Mouse (Mus musculus) layer of hippocampus, adult 11-12 months (tissue): ENCODE measurements at regions not wholly inside any gene's neighbourhood (a gene's known extent, or its start where the extent isn't known, plus 50 kb on each side); places are given as distances from the start of the nearest gene placed in this dataset.
A peak's percentile ranks its signal among the peaks of the same experiment; 100 is the strongest.

ENCODE experiments used
- DNase-seq: peaks from one replicate; pipeline ENCODE4 v3.0.0; 2022; ENCODE audit warnings: low spot score

DNA sequence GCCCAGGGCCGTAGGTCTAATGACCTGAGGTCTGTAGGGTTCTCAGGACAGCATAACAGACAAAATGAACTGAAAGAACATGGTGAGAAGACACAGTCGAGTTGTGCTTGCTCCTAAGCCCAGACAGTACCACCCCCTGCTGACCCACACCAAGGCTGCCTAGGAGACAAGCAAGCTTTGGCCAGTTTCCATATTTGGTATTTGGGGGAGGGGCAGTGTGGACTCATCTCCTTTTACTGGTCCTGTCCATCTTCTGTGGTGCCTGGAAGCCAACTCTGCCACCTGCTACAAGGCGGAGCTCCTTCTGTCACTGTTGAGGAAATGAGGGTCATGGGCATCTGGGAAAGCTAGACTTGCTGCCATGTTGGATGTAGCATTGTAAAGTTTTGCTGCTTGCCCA lies 68.9 kb downstream of the Tex29 start:
- DNase-seq: no peak

DNA sequence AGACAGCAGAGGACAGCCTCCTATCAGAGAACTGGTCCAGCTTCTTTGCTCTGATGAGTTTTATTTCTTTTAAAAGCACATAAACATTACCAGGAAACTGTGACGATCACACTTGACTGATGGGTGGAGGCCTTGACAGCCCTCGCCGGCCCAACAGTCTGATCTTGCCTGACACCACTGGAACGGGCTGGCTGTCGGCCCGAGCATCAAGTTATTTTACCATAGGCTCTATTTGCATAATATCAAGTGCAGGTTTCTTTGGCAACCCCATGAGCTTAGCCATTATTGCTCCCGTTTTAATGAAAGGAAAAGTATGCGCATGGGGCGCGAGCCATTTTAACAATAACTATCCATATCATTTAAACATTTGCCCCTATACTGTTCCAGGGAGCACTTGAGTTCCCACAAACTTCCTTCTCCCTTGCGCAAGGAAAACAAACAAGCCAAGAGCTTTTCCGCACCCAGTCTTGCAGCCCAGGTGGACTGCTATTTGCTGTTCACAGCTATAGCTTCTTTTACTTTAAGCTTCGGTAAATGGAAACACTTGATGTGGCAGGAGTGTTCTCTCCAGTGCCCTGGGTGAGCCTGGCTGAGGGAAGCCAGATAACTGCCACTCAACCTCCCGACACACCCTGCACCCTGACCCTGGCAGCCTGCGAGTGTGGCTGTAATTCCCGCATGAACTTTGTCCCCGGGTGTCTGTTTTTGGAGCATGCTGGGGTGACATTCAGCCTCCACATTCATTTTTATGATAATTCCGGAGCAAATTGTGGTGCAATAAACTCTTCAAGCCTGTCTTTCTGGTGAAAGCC lies 71.6 kb downstream of the Tex29 start:
- no peak for DNase-seq

DNA sequence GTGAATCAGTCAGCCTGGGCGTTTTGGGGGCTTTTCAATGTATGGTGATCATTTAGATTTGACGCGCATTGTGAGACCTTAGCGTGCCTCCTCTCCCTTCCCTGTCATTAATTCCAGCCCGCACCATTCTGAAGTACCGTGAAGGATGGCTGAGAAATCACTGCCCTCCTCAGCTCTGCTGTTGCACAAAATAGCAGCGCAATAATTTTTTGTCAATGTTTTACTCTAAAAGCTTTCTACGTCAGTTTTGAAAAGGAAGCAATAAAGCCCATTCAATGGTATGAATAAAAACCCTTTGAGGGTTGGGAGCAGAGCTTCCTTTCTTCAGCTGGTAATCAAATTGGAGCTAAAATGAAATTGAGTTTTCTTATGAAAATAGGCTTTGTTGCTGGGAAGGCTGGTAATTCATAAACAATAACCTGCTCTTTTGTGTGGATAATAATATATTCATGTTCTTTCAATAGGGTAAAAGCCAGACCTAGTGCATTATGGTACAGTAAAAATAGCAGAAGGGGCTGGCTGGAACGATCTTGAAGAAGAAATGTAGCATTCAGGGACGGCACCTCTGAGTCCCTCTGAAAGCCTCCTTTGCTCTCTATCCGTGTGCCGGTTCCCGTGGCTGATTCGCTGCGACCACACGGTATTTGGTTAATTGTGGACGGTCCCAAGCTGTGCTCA lies 72.3 kb downstream of the Tex29 start:
- DNase-seq: no peak

DNA sequence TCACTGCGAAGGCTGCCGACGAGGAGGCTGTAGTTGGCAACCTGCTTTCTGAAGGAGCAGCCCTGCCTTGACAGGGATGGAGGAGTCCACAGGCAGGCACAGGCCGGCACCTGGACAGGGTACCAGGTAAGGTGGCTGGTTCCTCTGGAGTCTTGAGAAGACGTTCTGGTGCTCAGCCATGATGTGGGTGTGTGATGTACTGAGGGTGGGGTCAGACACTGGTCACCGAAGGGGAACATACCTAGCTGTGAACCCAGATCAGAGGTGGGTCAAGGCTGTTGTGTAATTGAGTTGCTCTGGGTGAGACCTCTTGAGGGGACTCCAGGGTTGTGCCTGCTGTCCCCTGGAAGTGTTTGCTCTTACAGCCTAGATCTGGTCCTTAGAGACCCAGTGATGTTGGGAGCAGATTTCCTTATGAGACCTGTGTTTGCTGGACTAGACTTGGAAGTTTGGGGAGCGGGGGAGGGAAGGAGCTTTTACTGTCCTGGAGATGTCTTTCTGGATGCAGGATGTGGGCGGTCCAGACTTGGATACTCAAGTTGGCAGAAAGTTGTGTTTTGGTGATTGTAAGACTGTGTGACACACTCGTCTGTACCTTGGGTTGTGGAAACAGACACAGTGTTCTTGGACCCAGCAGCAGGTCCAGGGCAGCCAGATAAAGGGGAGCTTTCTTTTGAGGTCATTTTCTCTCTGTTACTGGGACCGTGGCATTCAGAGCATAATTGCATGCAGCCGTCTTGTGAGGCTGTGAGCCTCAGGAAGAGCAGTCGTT lies 73.0 kb downstream of the Tex29 start:
- no peak for DNase-seq

DNA sequence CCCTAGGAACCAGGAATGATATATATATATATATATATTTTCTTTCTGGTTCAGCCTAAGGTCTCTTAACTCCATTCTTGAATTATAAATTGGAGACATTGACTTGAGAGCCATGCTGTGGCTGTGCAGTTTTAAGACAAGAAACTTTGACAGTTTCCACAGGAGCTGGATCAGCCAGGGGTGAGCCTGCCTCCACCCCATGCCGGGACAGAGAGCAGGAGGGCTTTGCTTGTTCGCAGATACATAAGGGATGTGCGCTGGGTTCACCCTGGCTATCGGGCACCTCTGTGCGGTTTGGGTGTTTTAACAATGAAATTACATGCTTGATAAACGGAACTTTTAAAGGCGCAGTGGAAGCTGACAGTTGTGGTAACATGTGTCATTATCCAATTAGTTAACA lies 73.9 kb downstream of the Tex29 start:
- DNase-seq: no peak

DNA sequence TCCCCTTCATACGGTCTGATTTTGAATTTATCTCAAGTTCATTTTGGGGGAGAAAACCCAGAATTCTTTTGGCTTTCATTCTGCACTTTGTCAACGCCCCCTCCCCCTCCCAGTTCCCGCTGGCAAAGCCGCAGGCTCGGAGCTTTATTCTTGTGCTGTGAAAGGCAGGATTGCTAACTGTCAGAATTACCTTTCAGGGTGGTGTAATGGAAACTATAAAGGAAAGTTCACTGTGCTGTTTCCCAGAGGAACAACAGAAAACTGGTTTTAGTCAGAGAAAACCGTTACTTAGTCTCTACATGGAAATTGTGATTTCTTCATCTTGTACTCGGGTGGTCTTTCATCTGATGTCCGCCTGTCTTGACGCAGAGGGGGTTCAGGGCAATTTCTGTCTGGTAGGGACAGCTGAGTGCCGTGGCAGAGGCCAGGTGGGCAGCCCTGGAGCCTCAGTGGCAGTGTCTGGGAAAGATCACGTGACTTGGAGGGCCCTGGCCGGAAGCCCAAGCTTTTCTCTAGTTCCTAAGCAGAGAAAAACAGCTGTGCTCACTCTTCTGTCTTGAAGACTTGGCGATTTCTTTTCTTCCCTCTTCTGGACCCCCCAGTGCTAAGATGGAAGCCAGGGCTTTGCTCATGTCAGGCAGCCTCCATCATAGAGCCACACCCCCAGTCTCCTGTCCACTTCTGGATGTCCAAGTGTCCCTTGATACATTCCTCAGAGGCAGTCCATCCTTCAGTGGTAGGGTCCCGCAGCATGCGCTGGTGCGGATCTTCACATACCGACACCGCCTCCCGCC lies 74.6 kb downstream of the Tex29 start:
- no peak for DNase-seq

DNA sequence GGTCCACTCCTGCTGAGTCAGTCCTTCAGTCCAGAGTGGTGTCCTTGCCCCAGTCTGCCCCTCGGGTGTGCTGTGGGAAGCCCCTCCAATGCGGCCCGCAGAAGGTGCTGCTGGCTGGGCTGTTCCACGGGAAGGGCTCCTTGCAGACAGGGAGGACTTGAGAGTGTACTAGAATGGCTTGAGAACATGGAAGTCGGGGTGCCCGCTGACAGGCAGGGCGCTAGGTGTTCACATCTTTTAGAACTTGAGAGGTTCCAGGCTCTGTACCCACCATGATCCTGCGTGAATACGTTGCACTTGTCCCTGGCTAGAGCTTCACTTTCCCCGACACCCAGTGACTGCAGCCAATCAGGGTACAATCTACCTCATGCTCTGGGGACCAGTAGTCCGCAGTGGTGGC lies 75.4 kb downstream of the Tex29 start:
- DNase-seq: no peak

DNA sequence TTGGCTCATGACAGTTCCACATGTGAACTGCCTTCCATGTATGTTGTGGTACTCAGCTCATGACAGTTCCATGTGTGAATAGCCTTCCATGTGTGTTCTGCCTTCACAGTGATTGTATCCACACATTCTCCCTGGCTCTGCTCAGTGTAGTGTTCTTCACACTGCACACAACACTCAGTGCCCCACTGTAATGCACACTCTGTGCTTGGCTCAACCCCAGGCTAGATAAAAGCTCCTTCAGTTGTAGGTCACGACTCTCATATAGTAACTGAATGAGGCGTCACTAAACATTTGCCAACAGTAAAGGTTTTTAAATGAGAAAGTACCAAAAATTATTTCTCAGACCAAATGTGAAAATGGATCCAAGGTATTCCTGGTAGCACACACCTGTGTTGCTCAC lies 79.6 kb downstream of the Tex29 start:
- no peak for DNase-seq

DNA sequence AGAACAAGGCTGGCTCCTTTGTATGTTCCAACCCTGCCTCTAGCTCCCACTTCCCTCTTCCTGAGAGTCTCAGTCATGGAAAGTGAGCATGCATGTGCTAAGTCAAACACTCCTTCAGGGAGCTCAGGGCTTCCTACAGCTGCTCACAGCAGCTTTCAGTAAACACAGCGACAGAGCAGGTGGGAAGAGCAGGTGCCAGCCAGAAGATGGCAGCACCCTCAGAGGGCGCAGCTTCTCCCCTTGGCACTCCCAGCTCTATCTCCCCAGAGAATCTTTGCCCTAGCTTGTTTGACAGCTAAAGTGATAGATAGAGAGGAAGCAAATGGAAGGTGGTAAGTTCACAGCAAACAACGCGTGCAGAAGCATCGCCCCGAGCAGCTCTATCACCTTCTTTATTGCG lies 82.8 kb downstream of the Tex29 start:
- no peak for DNase-seq

DNA sequence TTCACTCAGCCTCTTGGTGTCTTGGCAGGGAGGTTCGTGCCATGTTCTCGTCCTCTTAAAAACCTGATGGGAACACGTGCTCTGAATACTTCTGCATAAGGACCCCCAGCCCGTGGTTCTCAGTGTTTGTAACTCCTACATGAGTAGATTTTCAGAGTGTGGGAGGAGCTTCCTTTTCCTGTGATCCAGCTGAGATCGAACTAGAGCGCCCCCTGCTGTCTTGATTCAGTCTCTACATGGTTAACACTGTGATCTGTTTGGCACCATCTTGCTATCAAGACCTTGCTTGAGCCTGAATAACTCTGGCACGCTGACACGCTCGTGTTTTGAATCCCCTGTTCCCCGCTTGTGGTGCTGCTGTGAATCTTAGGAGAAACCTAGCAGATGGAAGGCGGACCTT lies 83.9 kb downstream of the Tex29 start:
- peak; percentile 76 for DNase-seq

DNA sequence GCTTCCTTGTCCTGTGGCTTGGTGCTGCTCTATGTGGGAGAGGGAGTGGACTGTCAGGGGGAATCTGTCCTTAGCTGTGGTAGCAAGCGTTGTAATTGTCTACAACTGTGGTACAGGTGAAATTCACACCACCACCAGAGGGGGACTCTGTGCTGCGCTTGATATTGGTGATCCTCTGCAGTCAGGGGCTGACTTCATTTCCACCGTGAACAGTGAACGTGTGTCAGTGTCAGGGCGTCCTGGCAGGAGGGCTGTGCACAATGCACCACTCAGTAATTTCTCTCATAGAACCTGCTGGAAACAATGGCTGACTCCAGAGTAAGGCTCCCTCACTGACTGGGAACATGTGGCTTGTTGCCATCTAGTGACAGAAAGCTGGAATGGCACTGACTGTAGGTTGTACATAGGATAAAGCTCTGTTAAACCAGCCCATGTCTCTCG lies 102.6 kb downstream of the Tex29 start:
- peak; percentile 72 for DNase-seq

DNA sequence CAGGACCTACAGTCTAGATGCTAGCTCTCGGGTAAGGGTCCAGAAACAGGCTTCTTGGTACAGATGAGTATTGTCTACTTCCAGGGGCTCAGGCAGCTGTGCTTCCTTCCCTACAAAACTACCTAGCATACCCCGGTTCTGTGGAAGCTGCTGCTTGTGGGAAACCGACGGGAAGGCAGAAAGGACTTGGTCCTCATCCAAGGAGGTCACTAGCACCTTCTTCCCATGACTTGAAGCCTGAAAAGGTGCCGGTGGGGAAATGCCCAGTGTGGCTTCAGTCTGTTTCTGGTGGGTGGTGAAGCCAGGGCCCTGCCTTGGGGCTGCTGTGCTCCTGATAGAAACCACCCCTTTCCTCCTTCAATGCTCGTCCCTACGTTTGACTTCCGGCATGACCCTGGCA lies 107.5 kb downstream of the Tex29 start:
- DNase-seq: no peak

DNA sequence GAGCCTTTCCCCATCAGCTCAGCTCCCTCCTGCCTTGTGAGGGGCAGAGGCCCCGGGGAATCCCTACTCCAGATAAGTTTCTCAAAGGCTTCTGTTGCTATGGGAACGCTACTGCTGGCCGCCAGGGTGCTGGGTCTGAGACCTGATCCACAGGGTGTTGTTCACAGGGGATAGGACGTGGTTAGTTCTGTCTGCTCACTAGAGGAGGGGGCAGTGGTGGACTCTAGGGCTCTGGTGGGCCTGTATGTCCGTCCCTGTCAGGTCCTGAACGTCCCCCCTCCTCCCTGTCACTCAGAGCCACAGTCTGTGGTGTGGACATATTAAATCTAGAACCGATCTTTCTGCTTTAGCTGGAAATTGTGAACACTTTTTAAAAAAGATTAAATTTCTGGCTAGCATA lies 116.0 kb downstream of the Tex29 start:
- no peak for DNase-seq

DNA sequence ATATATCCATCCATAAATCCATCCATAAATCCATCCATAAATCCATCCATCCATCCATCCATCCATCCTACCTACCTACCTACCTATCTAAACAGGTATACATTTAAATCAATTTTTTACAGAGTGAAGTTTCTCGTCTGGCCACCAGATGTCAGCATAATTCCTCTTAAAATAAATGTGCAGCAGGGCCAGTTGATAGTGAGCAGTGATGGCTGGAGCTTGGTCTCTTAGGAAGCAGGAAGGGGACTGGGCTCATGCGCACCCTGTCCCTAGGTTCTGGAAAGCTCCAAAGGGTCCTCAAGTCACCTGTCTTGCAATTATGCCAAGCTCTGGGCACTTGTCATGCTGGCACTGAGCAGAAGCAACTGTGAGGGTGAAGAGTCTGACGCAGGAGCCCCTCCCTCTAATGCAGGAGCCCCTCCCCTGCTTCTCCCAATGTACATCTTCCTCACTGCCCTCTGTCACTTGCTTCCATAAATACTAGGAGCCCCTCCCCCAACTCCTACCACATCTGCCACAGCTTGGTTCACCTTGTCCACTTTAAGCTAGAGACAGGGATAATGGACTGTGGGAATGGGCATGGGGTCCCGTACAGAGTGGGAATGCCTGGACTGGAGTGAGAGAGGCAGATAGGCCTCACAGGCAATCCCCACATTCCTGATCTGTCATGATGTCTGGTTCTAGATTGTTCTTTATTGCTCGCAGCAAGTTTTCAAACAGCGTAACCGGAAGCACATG lies 116.9 kb downstream of the Tex29 start:
- DNase-seq: peak; percentile 74

DNA sequence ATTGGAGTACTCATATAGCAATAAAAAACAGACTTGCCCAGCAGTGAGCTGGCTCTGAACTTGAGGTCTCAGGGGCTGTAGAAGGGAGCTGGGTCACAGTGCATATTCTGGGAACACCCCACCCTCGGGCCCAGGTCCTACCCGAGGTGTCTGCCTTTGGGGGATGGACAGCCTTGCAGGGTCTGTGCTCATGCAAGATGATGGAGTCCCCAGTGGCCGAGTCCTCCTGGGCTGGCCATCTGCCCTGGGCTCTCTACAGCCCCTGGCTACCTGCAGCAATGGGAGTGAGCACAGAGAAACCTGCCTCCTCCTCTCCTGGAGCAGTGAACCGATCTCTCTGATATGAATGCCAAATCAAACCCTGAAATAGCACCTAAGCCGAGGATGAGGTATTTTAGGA lies 117.9 kb downstream of the Tex29 start:
- DNase-seq: no peak

DNA sequence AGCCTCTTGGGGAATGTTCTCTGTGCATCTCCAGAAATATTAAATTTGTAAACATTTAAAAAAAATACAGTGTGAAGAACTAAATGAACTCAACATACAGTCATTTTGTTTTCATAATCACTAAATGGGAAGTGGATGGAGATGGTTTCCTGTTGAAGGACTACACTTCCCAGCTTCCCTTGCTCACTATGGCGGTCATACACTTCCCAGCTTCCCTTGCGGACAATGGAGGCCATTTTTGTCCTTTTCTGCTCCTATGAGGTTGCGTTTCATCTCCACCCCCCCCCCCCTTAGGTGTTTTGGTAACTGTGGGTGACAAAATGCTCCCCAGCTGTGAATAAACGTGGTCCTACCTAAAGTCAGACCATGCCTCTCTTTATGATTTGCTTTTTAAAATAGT lies 119.2 kb downstream of the Tex29 start:
- no peak for DNase-seq

DNA sequence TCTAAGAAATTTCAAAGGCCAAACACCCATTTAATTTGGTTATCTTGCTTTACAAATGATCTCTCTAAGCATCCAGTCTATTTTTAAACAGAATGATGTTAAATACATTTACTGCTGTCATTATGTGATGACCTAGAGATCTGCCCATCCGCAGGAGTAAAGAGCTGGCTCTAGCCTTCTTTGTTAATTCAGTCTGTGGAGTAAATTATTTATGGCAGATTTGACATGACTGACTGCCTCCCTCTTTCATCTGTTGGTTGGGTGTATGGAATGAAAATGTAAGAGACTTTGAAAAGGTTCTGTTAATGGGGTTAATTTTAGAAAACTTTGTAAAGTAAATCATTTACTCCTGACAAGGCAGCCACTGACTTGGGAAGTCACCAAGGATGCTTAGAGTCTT lies 123.3 kb downstream of the Tex29 start:
- DNase-seq: no peak

DNA sequence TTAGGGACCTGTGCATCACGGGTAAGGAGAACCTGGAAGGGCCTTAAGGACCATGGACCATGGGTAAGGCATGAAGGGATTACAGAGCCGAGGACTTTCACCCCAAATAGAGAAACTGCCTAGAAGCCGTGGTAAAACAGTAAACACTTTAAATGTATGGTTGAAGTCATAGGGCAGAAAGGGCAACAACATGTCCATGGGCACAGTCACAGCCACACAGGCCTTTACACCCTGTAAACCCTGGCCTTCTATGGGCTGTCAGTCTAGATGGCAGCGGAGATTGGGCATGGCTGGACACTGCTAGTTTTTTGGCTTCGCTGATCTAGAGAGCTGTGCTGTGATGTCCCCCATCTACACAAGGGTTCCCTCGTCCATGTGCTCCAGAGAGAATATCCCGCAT lies 127.4 kb downstream of the Tex29 start:
- DNase-seq: no peak

DNA sequence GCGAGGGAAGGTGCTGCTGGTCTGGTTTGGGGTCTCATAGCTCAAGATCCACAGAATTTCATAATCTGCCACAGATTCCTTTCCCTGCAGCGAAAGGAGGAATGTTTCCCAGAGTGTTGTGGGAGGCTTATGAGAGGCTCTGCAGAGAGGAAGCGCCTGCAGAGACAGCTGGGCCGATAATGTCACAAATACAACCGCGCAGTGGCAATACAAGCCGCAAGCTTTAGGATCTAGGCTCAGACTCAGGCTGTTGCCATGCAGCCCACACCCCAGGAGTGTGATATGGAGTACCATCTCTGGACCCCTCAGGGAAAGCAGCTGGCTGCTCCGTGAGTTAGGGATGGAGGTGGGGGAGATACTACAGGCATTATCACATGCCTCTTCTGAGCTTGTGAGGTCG lies 130.2 kb downstream of the Tex29 start:
- DNase-seq: peak; percentile 55

DNA sequence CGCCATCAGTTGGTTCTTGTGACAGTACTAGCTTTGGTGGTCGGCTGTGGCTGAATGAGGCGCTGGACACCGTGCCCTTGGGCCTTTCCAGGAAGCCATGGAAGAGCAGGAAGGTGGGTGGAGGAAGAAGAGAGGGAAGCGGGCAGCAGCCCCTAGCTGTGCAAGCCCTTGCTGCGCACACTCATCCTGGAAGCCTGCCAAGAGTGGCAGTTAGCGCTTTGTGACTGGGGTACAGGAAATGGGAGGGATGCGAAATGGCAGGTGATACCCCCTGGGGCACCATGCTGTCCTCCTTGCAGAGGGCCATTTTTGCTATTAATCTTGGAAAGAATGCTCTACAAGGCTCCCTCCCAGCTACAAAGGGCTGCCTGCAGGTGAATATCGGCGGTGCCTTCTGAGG lies 133.2 kb downstream of the Tex29 start:
- DNase-seq: no peak

DNA sequence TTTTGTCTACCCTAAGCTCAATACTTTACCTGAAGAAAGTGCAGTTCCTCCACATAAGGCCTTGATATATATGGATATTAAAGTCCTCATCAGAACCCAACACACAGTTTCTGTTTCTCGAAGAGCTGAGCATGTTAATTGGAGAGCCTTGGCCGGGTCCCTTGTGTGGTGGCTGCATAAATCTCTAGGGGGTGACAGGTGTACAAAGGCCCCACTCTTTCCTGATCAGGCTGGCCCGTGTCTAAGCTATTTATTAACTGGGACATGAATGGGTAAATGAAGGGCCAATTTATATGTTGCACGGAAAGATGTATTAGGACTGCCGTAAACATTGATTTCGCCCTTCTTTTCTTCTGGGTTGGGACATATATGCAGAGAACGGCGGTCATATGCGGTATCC lies 136.8 kb downstream of the Tex29 start:
- DNase-seq: no peak

DNA sequence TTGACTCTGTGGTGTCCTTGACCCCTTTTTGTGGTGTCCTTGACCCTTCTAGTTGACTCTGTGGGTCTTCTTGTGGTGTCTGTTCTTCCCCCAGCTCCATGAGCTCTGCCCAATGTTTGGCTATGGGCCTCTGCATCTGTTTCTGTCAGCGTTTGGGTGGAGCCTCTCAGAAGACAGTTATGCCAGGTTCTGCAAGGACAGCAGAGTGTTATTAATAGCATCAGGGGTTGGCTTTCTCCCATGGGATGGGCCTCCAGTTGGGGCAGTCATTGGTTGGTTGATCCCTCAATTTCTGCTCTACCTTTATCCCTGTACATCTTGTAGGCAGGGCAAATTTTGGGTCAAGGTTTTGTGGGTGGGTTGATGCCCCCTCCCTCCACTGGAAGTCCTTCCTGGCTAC lies 138.8 kb downstream of the Tex29 start:
- DNase-seq: no peak
